Mouse (Mus musculus): Measurements from ENCODE around the gene Gm20388. TPM values are rescaled to one million over a fixed set of nuclear protein-coding genes. Genes with fewer than 3 reads are reported as not detected.

The Gm20388 gene
- polyA plus RNA-seq, 1 experiment from 2014 or later = not detected

DNA sequence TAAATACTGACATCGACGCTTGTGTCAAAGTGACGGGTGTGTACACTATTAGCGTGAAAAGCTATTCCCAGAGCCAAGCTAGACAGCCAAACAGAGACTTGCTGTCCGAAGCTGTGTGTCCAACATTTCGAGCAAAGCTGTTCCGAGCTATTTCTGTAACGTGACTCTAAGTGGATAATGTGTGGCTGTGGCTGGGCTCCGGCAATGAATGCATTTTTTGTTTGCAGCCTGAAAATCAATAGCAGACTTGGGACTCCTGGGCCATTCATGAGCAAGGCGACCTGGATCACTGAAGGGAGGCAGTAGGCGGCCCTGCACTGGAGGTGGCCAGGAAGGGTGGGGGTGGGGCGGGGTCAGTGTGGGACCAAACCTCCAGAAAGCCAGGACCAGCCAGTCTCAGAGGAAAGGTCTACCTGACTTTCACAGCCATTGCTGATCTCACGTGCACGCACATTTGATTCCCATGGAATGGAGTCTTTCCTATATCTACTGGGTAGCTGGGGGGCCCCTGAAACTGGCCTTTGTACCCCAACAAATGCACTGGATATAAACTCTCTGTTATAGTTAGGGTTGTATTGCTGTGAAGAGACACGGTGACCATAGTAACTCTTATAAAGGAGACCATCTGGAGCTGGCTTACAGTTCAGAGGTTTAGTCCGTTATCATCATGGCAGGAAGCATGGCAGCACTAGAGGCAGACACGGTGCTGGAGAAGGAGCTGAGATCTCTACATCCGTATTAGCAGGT is 1415.7 kb downstream of the Gm20388 start:
- Histone ChIP-seq H3K9me3 (ENCODE audit: control insufficient read depth, low read length) (no peaks in the 10 kb centered on the region), H3K4me1 (replicated peaks; ENCODE audit: control insufficient read depth, insufficient read depth, low read length) (peaks cover 8% of the 10 kb centered on the region), H3K4me2 (ENCODE audit: low read depth, low read length) (no peak overlapping the region), H3K27me3 (ENCODE audit: control insufficient read depth, insufficient read depth, low read depth, low read length) (no peaks in the 10 kb centered on the region), H3K36me3 (ENCODE audit: control insufficient read depth, insufficient read depth, low read length) (no peaks in the 10 kb centered on the region), H3K27ac (ENCODE audit: low read length) (no peak overlapping the region), H3K9ac (ENCODE audit: low read length) (no peak overlapping the region), H3K4me3 (ENCODE audit: low read length) (no peak overlapping the region)
- ATAC-seq (ENCODE audit: low read depth) = peak; percentile 52; the same call in 1 of the 2 replicates
- WGBS = 44% methylated on average over 18 of the region's 18 CpGs

GRCm38 (mm10) chr8:121332436-121332835 is 1421.8 kb downstream of the Gm20388 start:
- ATAC-seq (ENCODE audit: low read depth) = peak; percentile 55
- WGBS = 24% methylated on average over 8 of the region's 8 CpGs
- H3K9ac ChIP-seq (ENCODE audit: low read length) = no peak overlapping the region
- no peak overlapping the region for H3K4me2 ChIP-seq (ENCODE audit: low read depth, low read length)
- H3K9me3 ChIP-seq (ENCODE audit: control insufficient read depth, low read length) = peaks cover 4% of the 10 kb centered on the region
- no peak overlapping the region for H3K4me3 ChIP-seq (ENCODE audit: low read length)
- peaks cover 13% of the 10 kb centered on the region for H3K4me1 ChIP-seq (replicated peaks; ENCODE audit: control insufficient read depth, insufficient read depth, low read length)
- no peaks in the 10 kb centered on the region for H3K27me3 ChIP-seq (ENCODE audit: control insufficient read depth, insufficient read depth, low read depth, low read length)
- no peaks in the 10 kb centered on the region for H3K36me3 ChIP-seq (ENCODE audit: control insufficient read depth, insufficient read depth, low read length)
- H3K27ac ChIP-seq (ENCODE audit: low read length) = 0 out of 2 replicates have a peak overlapping the region, but pooled peaks have one; percentile 19

- WGBS = 28% methylated on average over 33 of the region's 33 CpGs
- peaks cover 4% of the 10 kb centered on the region for H3K9me3 ChIP-seq (ENCODE audit: control insufficient read depth, low read length)
- H3K36me3 ChIP-seq (ENCODE audit: control insufficient read depth, insufficient read depth, low read length) = no peaks in the 10 kb centered on the region
- peak; percentile 71 for ATAC-seq (ENCODE audit: low read depth)
- H3K27me3 ChIP-seq (ENCODE audit: control insufficient read depth, insufficient read depth, low read depth, low read length) = no peaks in the 10 kb centered on the region
- H3K9ac ChIP-seq (ENCODE audit: low read length) = peak overlapping the region; percentile 36
- H3K4me3 ChIP-seq (ENCODE audit: low read length) = no peak overlapping the region
- H3K27ac ChIP-seq (ENCODE audit: low read length) = peak overlapping the region; percentile 84
- H3K4me2 ChIP-seq (ENCODE audit: low read depth, low read length) = no peak overlapping the region
- peaks cover 13% of the 10 kb centered on the region for H3K4me1 ChIP-seq (replicated peaks; ENCODE audit: control insufficient read depth, insufficient read depth, low read length)
Measured at GRCm38 (mm10) chr8:121334495-121335424, 1424.1 kb downstream of the Gm20388 start.

DNA sequence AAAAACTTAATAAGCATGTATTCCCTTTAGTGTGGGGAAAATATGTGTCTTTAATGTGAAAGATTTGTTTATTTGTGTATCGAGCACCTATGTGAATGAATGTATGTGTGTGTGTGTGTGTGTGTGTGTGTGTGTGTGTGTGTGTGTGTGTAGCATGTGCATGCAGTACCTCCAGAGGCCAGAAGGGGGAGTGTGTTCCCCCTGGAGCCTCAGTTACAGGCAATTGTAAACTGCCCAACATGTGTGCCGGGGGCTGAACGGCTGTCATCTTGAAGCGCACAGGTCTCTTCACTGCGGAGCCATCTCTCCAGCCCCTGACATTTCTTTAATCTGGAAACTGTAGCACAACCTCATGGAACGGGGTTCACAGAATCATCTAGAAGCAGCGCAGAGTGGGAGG is 1425.0 kb downstream of the Gm20388 start:
- Histone ChIP-seq H3K9me3 (ENCODE audit: control insufficient read depth, low read length) (peaks cover 4% of the 10 kb centered on the region), H3K27me3 (ENCODE audit: control insufficient read depth, insufficient read depth, low read depth, low read length) (no peaks in the 10 kb centered on the region), H3K4me3 (ENCODE audit: low read length) (no peak overlapping the region), H3K9ac (ENCODE audit: low read length) (no peak overlapping the region), H3K4me2 (ENCODE audit: low read depth, low read length) (no peak overlapping the region), H3K27ac (ENCODE audit: low read length) (no peak overlapping the region), H3K4me1 (replicated peaks; ENCODE audit: control insufficient read depth, insufficient read depth, low read length) (peaks cover 13% of the 10 kb centered on the region), H3K36me3 (ENCODE audit: control insufficient read depth, insufficient read depth, low read length) (no peaks in the 10 kb centered on the region)
- ATAC-seq (ENCODE audit: low read depth) = no peak
- WGBS = 97% methylated on average over 7 of the region's 7 CpGs

DNA sequence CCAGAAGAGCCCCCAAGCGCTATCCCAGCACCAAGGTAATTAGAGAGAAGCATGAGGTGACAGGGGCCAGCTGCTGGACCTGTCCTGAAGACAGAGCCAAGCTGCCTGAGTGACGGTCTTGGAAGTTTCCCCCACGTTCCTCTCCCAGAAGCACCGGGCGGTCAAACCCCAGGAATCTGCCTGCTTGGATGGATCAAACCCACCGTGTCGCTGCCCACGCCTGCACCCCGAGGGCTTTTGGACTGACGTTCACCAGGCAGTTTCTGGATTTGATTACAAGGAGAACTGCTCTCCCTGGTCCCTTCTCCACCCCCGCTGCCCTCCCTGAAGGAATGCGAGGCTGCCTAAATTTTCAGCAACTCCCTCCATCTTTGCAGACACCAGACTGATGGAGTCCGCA is 1432.3 kb downstream of the Gm20388 start:
- Histone ChIP-seq H3K27me3 (ENCODE audit: control insufficient read depth, insufficient read depth, low read depth, low read length) (no peaks in the 10 kb centered on the region; the same call in 1 of the 2 replicates), H3K27ac (ENCODE audit: low read length) (no peak overlapping the region), H3K9ac (ENCODE audit: low read length) (no peak overlapping the region), H3K4me1 (replicated peaks; ENCODE audit: control insufficient read depth, insufficient read depth, low read length) (peaks cover 11% of the 10 kb centered on the region), H3K36me3 (ENCODE audit: control insufficient read depth, insufficient read depth, low read length) (no peaks in the 10 kb centered on the region), H3K4me2 (ENCODE audit: low read depth, low read length) (no peak overlapping the region), H3K4me3 (ENCODE audit: low read length) (no peak overlapping the region), H3K9me3 (ENCODE audit: control insufficient read depth, low read length) (no peaks in the 10 kb centered on the region)
- ATAC-seq (ENCODE audit: low read depth) = no peak
- WGBS = 41% methylated on average over 13 of the region's 13 CpGs

DNA sequence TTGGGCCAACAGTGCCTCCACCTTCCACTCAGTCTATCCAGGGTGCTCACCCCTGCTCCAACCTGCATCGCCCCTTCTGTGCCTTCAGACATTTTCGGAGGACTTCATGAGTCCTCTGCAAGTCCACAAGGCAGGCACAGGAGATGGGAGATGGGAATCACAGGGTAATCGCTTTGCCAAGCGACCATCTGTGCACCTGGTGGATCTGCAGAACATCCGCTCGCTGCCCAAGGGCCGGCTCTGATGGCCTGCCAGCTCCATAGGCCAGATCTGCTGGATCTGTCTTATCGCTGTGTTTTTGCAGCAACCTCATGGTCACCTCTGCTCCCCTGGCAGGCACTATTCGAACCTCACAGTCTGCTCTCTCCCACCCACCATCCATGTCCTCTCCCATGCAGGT is 1433.8 kb downstream of the Gm20388 start:
- 87% methylated on average over 9 of the region's 9 CpGs for WGBS
- H3K9ac ChIP-seq (ENCODE audit: low read length) = no peak overlapping the region
- no peaks in the 10 kb centered on the region; the same call in 1 of the 2 replicates for H3K27me3 ChIP-seq (ENCODE audit: control insufficient read depth, insufficient read depth, low read depth, low read length)
- H3K4me1 ChIP-seq (replicated peaks; ENCODE audit: control insufficient read depth, insufficient read depth, low read length) = peaks cover 11% of the 10 kb centered on the region
- no peaks in the 10 kb centered on the region for H3K9me3 ChIP-seq (ENCODE audit: control insufficient read depth, low read length)
- no peak overlapping the region for H3K27ac ChIP-seq (ENCODE audit: low read length)
- H3K4me2 ChIP-seq (ENCODE audit: low read depth, low read length) = no peak overlapping the region
- no peak overlapping the region for H3K4me3 ChIP-seq (ENCODE audit: low read length)
- ATAC-seq (ENCODE audit: low read depth) = no peak
- H3K36me3 ChIP-seq (ENCODE audit: control insufficient read depth, insufficient read depth, low read length) = no peaks in the 10 kb centered on the region

DNA sequence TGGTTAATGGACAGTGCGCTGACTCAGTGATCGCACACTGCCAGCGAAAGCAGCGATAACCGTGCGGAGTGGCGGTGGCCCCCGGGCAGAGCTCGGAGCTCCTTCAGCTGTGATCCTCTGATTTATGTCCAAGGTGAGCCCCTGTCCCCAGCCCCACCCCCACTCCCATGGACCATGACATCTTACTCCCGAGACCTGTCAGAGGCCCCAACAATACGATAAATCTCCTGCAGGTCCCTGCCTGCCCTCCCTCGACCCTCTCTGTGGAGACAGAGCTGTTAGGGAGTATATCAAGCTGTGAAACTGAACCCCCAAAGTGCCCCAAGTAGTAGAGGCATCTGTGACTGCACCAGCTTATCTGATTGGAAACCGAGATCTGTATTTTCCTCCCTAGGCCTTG is 1435.5 kb downstream of the Gm20388 start:
- Histone ChIP-seq H3K27me3 (ENCODE audit: control insufficient read depth, insufficient read depth, low read depth, low read length) (no peaks in the 10 kb centered on the region; the same call in 1 of the 2 replicates), H3K9me3 (ENCODE audit: control insufficient read depth, low read length) (no peaks in the 10 kb centered on the region), H3K9ac (ENCODE audit: low read length) (no peak overlapping the region), H3K27ac (ENCODE audit: low read length) (no peak overlapping the region), H3K36me3 (ENCODE audit: control insufficient read depth, insufficient read depth, low read length) (no peaks in the 10 kb centered on the region), H3K4me3 (ENCODE audit: low read length) (no peak overlapping the region), H3K4me2 (ENCODE audit: low read depth, low read length) (no peak overlapping the region), H3K4me1 (replicated peaks; ENCODE audit: control insufficient read depth, insufficient read depth, low read length) (peaks cover 11% of the 10 kb centered on the region)
- ATAC-seq (ENCODE audit: low read depth) = no peak
- 56% methylated on average over 13 of the region's 13 CpGs for WGBS

DNA sequence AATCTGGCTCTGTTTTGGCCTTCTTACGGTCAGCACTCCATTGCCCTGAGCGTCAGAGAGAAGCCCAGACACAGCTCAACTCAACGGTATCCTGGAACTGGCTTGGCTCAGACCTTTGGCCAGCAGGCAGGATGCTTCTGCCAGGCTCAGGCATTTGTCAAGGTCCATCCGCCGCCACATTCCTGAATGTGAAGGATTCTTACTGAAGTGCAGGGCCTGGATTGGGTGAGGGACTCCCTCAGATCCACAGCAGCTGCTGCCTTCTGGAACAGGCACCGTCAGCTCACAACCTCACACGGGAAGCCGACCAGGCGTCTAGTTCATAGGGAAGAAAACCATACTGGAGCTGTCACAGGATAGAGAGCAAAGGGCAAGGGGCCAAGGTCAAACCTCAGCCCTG is 1436.2 kb downstream of the Gm20388 start:
- H3K27me3 ChIP-seq (ENCODE audit: control insufficient read depth, insufficient read depth, low read depth, low read length) = no peaks in the 10 kb centered on the region; the same call in 1 of the 2 replicates
- peak; percentile 81 for ATAC-seq (ENCODE audit: low read depth)
- H3K4me2 ChIP-seq (ENCODE audit: low read depth, low read length) = no peak overlapping the region
- H3K36me3 ChIP-seq (ENCODE audit: control insufficient read depth, insufficient read depth, low read length) = no peaks in the 10 kb centered on the region
- WGBS = 25% methylated on average over 9 of the region's 9 CpGs
- no peak overlapping the region for H3K9ac ChIP-seq (ENCODE audit: low read length)
- no peaks in the 10 kb centered on the region for H3K9me3 ChIP-seq (ENCODE audit: control insufficient read depth, low read length)
- H3K4me1 ChIP-seq (replicated peaks; ENCODE audit: control insufficient read depth, insufficient read depth, low read length) = peaks cover 11% of the 10 kb centered on the region
- H3K27ac ChIP-seq (ENCODE audit: low read length) = peak overlapping the region; percentile 45
- H3K4me3 ChIP-seq (ENCODE audit: low read length) = no peak overlapping the region

- Histone ChIP-seq H3K4me2 (ENCODE audit: low read depth, low read length) (no peak overlapping the region), H3K36me3 (ENCODE audit: control insufficient read depth, insufficient read depth, low read length) (no peaks in the 10 kb centered on the region), H3K4me1 (replicated peaks; ENCODE audit: control insufficient read depth, insufficient read depth, low read length) (peaks cover 11% of the 10 kb centered on the region), H3K4me3 (ENCODE audit: low read length) (no peak overlapping the region), H3K9me3 (ENCODE audit: control insufficient read depth, low read length) (no peaks in the 10 kb centered on the region), H3K27ac (ENCODE audit: low read length) (no peak overlapping the region), H3K9ac (ENCODE audit: low read length) (no peak overlapping the region), H3K27me3 (ENCODE audit: control insufficient read depth, insufficient read depth, low read depth, low read length) (no peaks in the 10 kb centered on the region; the same call in none of the 2 replicates)
- ATAC-seq (ENCODE audit: low read depth) = no peak
- WGBS = 38% methylated on average over 4 of the region's 4 CpGs
Measured at GRCm38 (mm10) chr8:121348998-121349397, 1438.4 kb downstream of the Gm20388 start.
